Mouse (Mus musculus): Measurements from ENCODE around the gene Lgr6. TPM values are rescaled to one million over a fixed set of nuclear protein-coding genes. Genes with fewer than 3 reads are reported as not detected.

Gene Lgr6
- polyA plus RNA-seq, 1 experiment from 2014 or later, result 9.3 TPM

DNA sequence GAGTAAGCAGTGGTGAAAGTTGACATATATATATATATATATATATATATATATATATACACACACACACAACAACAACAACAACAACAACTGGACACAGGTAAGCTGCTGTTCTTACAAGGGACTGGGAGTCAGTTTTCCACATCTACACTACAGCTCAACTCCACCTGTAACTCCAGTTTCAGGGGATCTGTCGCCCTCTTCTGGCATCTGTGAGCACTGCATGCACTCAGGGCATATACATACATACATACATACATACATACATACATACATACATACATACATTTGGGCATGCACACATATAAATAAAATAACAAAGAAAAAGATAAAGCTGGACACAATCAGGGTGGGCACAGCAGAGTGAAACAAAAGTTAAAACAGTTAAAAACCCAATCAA, 81.5 kb downstream of the Lgr6 start:
- 75% methylated on average over 1 of the region's 1 CpGs for WGBS
- Histone ChIP-seq H3K4me3 (no peak overlapping the region), H3K36me3 (no peaks in the 10 kb centered on the region), H3K27ac (no peak overlapping the region), H3K27me3 (peaks cover 10% of the 10 kb centered on the region; the same call in 1 of the 2 replicates), H3K9me3 (no peaks in the 10 kb centered on the region), H3K9ac (no peak overlapping the region), H3K4me2 (no peak overlapping the region), H3K4me1 (peaks cover 39% of the 10 kb centered on the region)
- ATAC-seq (ENCODE audit: insufficient number of reproducible peaks, low FRiP score, low TSS enrichment, low read depth), result no peak

DNA sequence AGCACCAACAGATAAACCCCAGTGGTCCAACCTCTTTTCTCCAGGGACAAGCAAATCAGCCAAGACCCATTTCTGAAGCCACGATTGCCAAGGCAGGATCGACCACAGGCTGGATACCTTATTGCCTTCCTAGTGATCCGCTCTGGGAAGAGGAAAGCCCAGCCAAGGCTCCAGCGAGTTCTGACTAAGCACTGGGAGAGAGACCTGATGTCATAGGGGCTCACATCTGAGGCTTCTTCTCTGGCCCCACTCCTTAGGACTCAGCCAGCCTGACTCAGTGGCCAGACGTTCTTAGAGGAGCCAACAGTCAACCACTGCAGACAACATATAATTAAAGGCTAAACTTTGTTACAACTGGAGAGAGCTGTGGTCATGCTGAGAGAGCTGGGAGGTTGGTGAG, 83.1 kb downstream of the Lgr6 start:
- Histone ChIP-seq H3K27ac (no peak overlapping the region), H3K9me3 (no peaks in the 10 kb centered on the region), H3K36me3 (no peaks in the 10 kb centered on the region), H3K4me3 (no peak overlapping the region), H3K4me2 (no peak overlapping the region), H3K27me3 (peaks cover 12% of the 10 kb centered on the region; the same call in 1 of the 2 replicates), H3K9ac (no peak overlapping the region), H3K4me1 (peaks cover 53% of the 10 kb centered on the region)
- ATAC-seq (ENCODE audit: insufficient number of reproducible peaks, low FRiP score, low TSS enrichment, low read depth), result no peak
- WGBS, result 63% methylated on average over 5 of the region's 5 CpGs

GRCm38 (mm10) chr1:135020970-135021369, 84.1 kb downstream of the Lgr6 start:
- Histone ChIP-seq H3K27ac (0 out of 2 replicates have a peak overlapping the region, but pooled peaks have one; percentile 33), H3K27me3 (peaks cover 13% of the 10 kb centered on the region; the same call in 1 of the 2 replicates), H3K4me3 (no peak overlapping the region), H3K4me1 (peaks cover 60% of the 10 kb centered on the region), H3K36me3 (no peaks in the 10 kb centered on the region), H3K9ac (no peak overlapping the region), H3K4me2 (no peak overlapping the region), H3K9me3 (no peaks in the 10 kb centered on the region)
- 14% methylated on average over 5 of the region's 5 CpGs for WGBS
- ATAC-seq (ENCODE audit: insufficient number of reproducible peaks, low FRiP score, low TSS enrichment, low read depth), result peak; percentile 35; the same call in 1 of the 2 replicates

GRCm38 (mm10) chr1:135020281-135020940, 84.7 kb downstream of the Lgr6 start:
- Histone ChIP-seq H3K9me3 (no peaks in the 10 kb centered on the region), H3K27me3 (peaks cover 11% of the 10 kb centered on the region; the same call in 1 of the 2 replicates), H3K4me2 (no peak overlapping the region), H3K4me3 (no peak overlapping the region), H3K4me1 (peaks cover 65% of the 10 kb centered on the region), H3K36me3 (no peaks in the 10 kb centered on the region), H3K9ac (no peak overlapping the region), H3K27ac (no peak overlapping the region; the same call in 1 of the 2 replicates)
- no peak for ATAC-seq (ENCODE audit: insufficient number of reproducible peaks, low FRiP score, low TSS enrichment, low read depth)
- 55% methylated on average over 5 of the region's 5 CpGs for WGBS

GRCm38 (mm10) chr1:135019775-135020167, 85.3 kb downstream of the Lgr6 start:
- Histone ChIP-seq H3K4me2 (no peak overlapping the region), H3K9ac (no peak overlapping the region), H3K27ac (no peak overlapping the region; the same call in none of the 2 replicates), H3K9me3 (no peaks in the 10 kb centered on the region), H3K27me3 (peaks cover 11% of the 10 kb centered on the region; the same call in 1 of the 2 replicates), H3K4me3 (no peak overlapping the region), H3K36me3 (no peaks in the 10 kb centered on the region), H3K4me1 (peaks cover 71% of the 10 kb centered on the region)
- WGBS, result 41% methylated on average over 4 of the region's 4 CpGs
- no peak for ATAC-seq (ENCODE audit: insufficient number of reproducible peaks, low FRiP score, low TSS enrichment, low read depth)

DNA sequence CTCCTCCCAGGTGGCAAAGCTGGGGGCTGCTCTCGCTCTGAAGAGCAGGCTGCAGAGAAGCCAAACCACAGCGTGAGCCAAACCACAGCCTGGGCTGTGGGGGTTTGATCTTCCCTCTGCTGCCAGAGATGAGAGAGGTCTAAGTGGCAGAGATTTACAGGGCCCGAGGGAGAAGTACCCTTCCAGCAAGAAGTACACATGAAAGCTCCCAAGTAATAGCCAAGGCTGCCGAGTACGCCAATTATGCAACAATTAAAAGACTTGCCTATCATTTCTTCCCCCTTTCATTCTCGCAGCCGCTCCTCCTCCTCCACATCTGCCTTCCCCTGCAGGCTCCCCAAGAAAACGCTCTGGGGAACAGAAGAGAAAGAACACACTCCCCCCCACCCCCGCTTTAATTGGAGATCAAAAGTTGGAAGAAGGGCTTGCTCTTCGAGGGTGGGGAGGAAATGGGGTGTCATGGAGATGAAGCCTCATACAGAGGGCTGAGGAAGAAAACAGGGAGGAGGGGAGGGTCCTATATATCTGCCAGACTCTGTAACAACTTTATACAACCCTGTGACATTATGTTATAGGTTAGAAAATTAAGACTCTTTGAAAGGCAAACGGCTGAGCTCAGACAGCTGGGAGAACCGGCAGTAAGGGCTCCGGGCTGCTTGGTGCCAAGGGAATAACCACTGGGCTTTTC, 85.8 kb downstream of the Lgr6 start:
- peak overlapping the region; percentile 14; the same call in 1 of the 2 replicates for H3K4me2 ChIP-seq
- H3K4me3 ChIP-seq, result no peak overlapping the region
- WGBS, result 7% methylated on average over 13 of the region's 13 CpGs
- ATAC-seq (ENCODE audit: insufficient number of reproducible peaks, low FRiP score, low TSS enrichment, low read depth), result 0 out of 2 replicates have a peak, but pooled peaks have one; percentile 27
- peak overlapping the region; percentile 11 for H3K27ac ChIP-seq
- no peak overlapping the region for H3K9ac ChIP-seq
- peaks cover 71% of the 10 kb centered on the region for H3K4me1 ChIP-seq
- H3K9me3 ChIP-seq, result no peaks in the 10 kb centered on the region
- H3K36me3 ChIP-seq, result no peaks in the 10 kb centered on the region
- H3K27me3 ChIP-seq, result peaks cover 15% of the 10 kb centered on the region; the same call in 1 of the 2 replicates

DNA sequence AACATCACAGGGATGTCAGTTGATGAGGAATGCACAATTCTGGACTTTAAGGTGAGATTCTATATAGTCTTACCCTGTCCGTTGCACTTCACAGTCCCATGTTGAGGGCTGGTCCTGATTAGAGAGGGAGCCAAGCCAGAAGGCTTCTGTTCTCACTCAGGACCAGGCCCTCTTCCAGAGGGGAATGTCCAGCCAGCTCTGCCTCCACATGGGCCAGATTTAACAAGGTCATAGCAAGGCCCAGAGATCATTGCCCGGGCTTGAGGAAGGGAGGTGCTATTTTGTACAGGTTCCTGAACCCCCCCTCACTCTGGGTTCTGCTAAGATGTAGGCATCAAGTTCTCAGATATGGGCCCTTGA, 87.4 kb downstream of the Lgr6 start:
- Histone ChIP-seq H3K9me3 (no peaks in the 10 kb centered on the region), H3K36me3 (no peaks in the 10 kb centered on the region), H3K4me1 (peaks cover 71% of the 10 kb centered on the region), H3K27me3 (peaks cover 27% of the 10 kb centered on the region; the same call in 1 of the 2 replicates), H3K9ac (no peak overlapping the region), H3K4me3 (no peak overlapping the region), H3K27ac (no peak overlapping the region), H3K4me2 (no peak overlapping the region)
- WGBS, result 43% methylated on average over 2 of the region's 2 CpGs
- ATAC-seq (ENCODE audit: insufficient number of reproducible peaks, low FRiP score, low TSS enrichment, low read depth), result no peak

DNA sequence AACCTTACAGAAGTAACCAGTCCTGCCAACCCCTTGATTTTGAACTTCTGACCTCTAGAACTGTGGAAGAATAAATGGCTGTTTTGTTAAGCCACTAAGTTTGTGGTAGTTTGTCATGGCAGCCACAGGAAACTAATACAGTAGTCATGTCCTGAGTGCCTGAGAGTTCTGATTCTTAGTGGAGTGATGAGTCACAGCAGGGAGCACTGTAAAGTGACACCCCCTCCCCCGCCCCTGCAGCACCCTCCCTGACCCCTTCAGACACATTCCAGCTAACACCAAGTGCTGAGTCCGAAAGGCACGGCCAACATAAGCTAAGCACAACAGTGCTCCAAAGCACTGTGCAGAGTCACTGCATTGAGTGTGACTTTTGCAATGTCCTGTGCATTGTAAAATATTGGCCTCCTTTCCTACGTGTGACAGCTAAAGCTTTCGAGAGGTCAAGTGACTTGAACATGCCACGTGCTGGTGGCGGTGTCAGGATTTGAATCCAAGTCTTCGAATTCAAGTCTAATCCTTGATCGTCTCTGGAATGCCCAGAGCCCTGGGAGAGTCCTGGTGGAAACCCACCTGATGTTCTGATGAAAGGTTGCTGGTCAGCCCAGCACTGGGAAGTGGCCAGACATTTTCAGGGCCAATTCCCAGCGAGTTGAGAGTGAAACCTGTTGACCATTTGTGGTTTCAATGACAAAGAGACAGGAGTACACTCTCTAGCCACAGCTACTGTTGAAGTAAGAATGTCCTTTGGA, 88.0 kb downstream of the Lgr6 start:
- Histone ChIP-seq H3K9ac (no peak overlapping the region), H3K4me1 (peaks cover 68% of the 10 kb centered on the region), H3K27ac (no peak overlapping the region), H3K4me3 (no peak overlapping the region), H3K27me3 (peaks cover 27% of the 10 kb centered on the region; the same call in 1 of the 2 replicates), H3K4me2 (no peak overlapping the region), H3K36me3 (no peaks in the 10 kb centered on the region), H3K9me3 (no peaks in the 10 kb centered on the region)
- WGBS, result 75% methylated on average over 10 of the region's 10 CpGs
- ATAC-seq (ENCODE audit: insufficient number of reproducible peaks, low FRiP score, low TSS enrichment, low read depth), result no peak

- ATAC-seq (ENCODE audit: insufficient number of reproducible peaks, low FRiP score, low TSS enrichment, low read depth), result no peak
- peaks cover 50% of the 10 kb centered on the region for H3K4me1 ChIP-seq
- H3K27ac ChIP-seq, result no peak overlapping the region
- no peaks in the 10 kb centered on the region for H3K36me3 ChIP-seq
- H3K27me3 ChIP-seq, result peaks cover 25% of the 10 kb centered on the region; the same call in 1 of the 2 replicates
- H3K4me3 ChIP-seq, result no peak overlapping the region
- H3K9me3 ChIP-seq, result no peaks in the 10 kb centered on the region
- H3K4me2 ChIP-seq, result no peak overlapping the region
- WGBS, result 44% methylated on average over 10 of the region's 10 CpGs
- H3K9ac ChIP-seq, result no peak overlapping the region
Observed at GRCm38 (mm10) chr1:135014921-135015445, 90.1 kb downstream of the Lgr6 start.

GRCm38 (mm10) chr1:135012472-135012871, 92.6 kb downstream of the Lgr6 start:
- Histone ChIP-seq H3K9me3 (no peaks in the 10 kb centered on the region), H3K4me1 (peaks cover 30% of the 10 kb centered on the region), H3K4me2 (no peak overlapping the region), H3K4me3 (no peak overlapping the region), H3K27ac (no peak overlapping the region), H3K9ac (no peak overlapping the region), H3K36me3 (no peaks in the 10 kb centered on the region), H3K27me3 (peaks cover 19% of the 10 kb centered on the region; the same call in 1 of the 2 replicates)
- WGBS, result 67% methylated on average over 9 of the region's 9 CpGs
- ATAC-seq (ENCODE audit: insufficient number of reproducible peaks, low FRiP score, low TSS enrichment, low read depth), result no peak

DNA sequence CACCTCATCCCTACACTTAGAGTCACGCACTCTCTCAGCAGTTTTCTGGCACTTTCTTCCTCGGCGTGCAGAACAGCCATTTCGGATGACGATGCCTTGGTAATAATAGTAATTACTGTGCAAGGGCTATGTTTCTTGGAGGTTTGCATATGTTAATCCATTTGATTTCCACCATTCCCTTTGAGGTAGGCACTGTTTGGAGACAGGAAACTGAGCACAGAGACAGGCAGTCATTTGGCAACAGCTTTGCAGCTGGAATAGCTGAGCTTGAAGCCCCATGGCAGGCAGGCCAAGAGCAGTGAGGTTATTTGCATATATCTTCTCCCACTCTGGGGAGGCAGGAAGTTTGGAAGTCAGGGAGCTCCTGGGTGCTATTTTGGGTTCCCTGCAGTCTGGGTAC, 93.2 kb downstream of the Lgr6 start:
- WGBS, result 88% methylated on average over 5 of the region's 5 CpGs
- Histone ChIP-seq H3K4me2 (no peak overlapping the region), H3K27ac (no peak overlapping the region), H3K27me3 (peaks cover 17% of the 10 kb centered on the region; the same call in 1 of the 2 replicates), H3K9me3 (no peaks in the 10 kb centered on the region), H3K9ac (no peak overlapping the region), H3K4me1 (peaks cover 25% of the 10 kb centered on the region), H3K4me3 (no peak overlapping the region), H3K36me3 (no peaks in the 10 kb centered on the region)
- ATAC-seq (ENCODE audit: insufficient number of reproducible peaks, low FRiP score, low TSS enrichment, low read depth), result no peak

Measured in limb, embryonic 15.5 days (tissue).